Mouse (Mus musculus): Measurements from ENCODE around the gene Acadl. TPM values are rescaled to one million over a fixed set of nuclear protein-coding genes. Genes with fewer than 3 reads are reported as not detected.

Acadl gene
- polyA plus RNA-seq, 1 experiment from 2014 or later, result 40.7 TPM

Other genes starting within 250 kb of the Acadl start
- 40.8 and 45.4 TPM in 2 replicates for gene Rpe, start 162.4 kb downstream of the Acadl start, polyA plus RNA-seq (2014; fragmentation: Nextera tagmentation; extraction: Ambion mirVana)
- gene Kansl1l, start 45.7 kb downstream of the Acadl start, polyA plus RNA-seq (2014; fragmentation: Nextera tagmentation; extraction: Ambion mirVana), result 15.6 and 16.6 TPM in 2 replicates
- gene Myl1, start 82.1 kb upstream of the Acadl start, polyA plus RNA-seq (2014; fragmentation: Nextera tagmentation; extraction: Ambion mirVana), result 3.6 and 7.3 TPM in 2 replicates
- gene Lancl1, start 175.6 kb upstream of the Acadl start, polyA plus RNA-seq (2014; fragmentation: Nextera tagmentation; extraction: Ambion mirVana), result 194 and 225 TPM in 2 replicates